In genomic region chr10:44715902-44716301, GRCm38 (mm10) we compare ENCODE assay signal across 13 mouse cellular contexts.
"Had no signal": no experiment of that assay in that cellular context is flagged by ENCODE, and none has a peak within 500 bp of the region (broad histone marks: within the 10 kb centered on the region; RNA-seq: fewer than 3 reads in every experiment).

No protein-coding gene starts in this region.

- H3K9me3 ChIP-seq: limb, embryonic 10.5 days; liver, embryonic 15.5 days; midbrain, embryonic 13.5 days had no signal

- H3K9ac ChIP-seq: liver, embryonic 15.5 days; lung, embryonic 14.5 days; midbrain, embryonic 13.5 days had no signal

- H3K4me3 ChIP-seq: limb, embryonic 10.5 days; liver, embryonic 15.5 days; midbrain, embryonic 13.5 days had no signal

- ATAC-seq: midbrain, embryonic 13.5 days had no signal

- H3K4me1 ChIP-seq: limb, embryonic 10.5 days; liver, embryonic 15.5 days had no signal

- H3K27me3 ChIP-seq: liver, embryonic 15.5 days; midbrain, embryonic 13.5 days had no signal

- H3K36me3 ChIP-seq: limb, embryonic 10.5 days; liver, embryonic 15.5 days; midbrain, embryonic 13.5 days had no signal

- H3K27ac ChIP-seq: kidney, postnatal 0 days; limb, embryonic 10.5 days; liver, embryonic 15.5 days; macrophage; midbrain, embryonic 13.5 days had no signal

- H3K4me2 ChIP-seq: liver, embryonic 11.5 days; liver, embryonic 15.5 days; lung, embryonic 14.5 days; midbrain, embryonic 13.5 days had no signal

- DNase-seq: kidney, adult 9 months; kidney, postnatal 36 days; layer of hippocampus, adult 9-11 months; lung, embryonic 14.5 days; lung, postnatal 14 days; right cerebral cortex, postnatal 25 days; thymus, postnatal 4 days had no signal
